Mouse (Mus musculus): ENCODE data around the gene Pfn3. TPM values are rescaled to one million over a fixed set of nuclear protein-coding genes. Genes with fewer than 3 reads are reported as not detected.
"Not testable (repeated sequence)": the region's sequence is repeated elsewhere in the genome, so short reads cannot be mapped to it uniquely, and the experiment has no call there.

Pfn3 gene
- polyA plus RNA-seq, 1 experiment from 2014 or later: not detected

GRCm38 (mm10) chr13:55443799-55444285 is 28.8 kb upstream of the Pfn3 start:
- H3K27ac ChIP-seq (ENCODE audit: low read depth, low read length): peak overlapping the region; percentile 96
- peak overlapping the region; percentile 75 for H3K4me2 ChIP-seq
- H3K27me3 ChIP-seq (ENCODE audit: control insufficient read depth, insufficient read depth, low read length): no peaks in the 10 kb centered on the region
- WGBS (ENCODE audit: insufficient replicate concordance): 41% methylated on average over 9 of the region's 9 CpGs
- H3K9me3 ChIP-seq (replicated peaks; ENCODE audit: control insufficient read depth, low read length): no peaks in the 10 kb centered on the region
- peaks cover 16% of the 10 kb centered on the region for H3K4me1 ChIP-seq (ENCODE audit: control insufficient read depth, insufficient read depth, low read length)
- peak overlapping the region; percentile 89 for H3K4me3 ChIP-seq (ENCODE audit: low read depth, low read length)
- peak overlapping the region; percentile 76 for H3K9ac ChIP-seq (ENCODE audit: low read depth, low read length)
- ATAC-seq (replicated peaks; ENCODE audit: insufficient number of reproducible peaks, low FRiP score, low TSS enrichment): no peak
- H3K36me3 ChIP-seq (ENCODE audit: control insufficient read depth, insufficient read depth, low read length): no peaks in the 10 kb centered on the region

DNA sequence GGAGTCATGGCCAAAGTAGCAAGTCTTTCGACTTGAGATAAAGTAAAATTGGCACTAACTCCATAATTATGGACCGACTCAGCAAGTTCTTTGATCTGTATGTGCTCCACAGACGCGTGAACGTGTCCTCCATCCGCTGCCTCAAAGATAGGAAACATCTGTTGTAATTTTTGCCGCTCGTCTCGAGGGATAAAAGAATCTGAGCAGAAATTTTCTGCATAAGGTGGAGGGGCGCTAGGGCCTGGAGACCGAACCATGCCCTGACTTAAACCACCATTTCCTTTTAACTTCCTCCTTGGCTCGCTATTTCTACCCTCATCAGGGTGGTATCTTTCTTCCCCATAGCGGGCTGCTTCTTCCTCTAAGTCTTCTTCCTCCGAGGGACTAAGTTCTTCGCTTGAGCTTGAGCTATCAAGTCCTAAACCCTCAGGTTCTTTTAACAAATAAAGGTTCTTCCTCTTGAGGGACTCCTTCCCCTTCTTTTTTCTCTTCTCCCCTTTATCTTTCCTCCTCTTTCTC is 22.1 kb upstream of the Pfn3 start:
- H3K27ac ChIP-seq (ENCODE audit: low read depth, low read length); H3K27me3 ChIP-seq (ENCODE audit: control insufficient read depth, insufficient read depth, low read length); H3K36me3 ChIP-seq (ENCODE audit: control insufficient read depth, insufficient read depth, low read length); ATAC-seq (replicated peaks; ENCODE audit: insufficient number of reproducible peaks, low FRiP score, low TSS enrichment); H3K4me1 ChIP-seq (ENCODE audit: control insufficient read depth, insufficient read depth, low read length); H3K9ac ChIP-seq (ENCODE audit: low read depth, low read length); H3K4me2 ChIP-seq; H3K9me3 ChIP-seq (replicated peaks; ENCODE audit: control insufficient read depth, low read length); H3K4me3 ChIP-seq (ENCODE audit: low read depth, low read length): not testable (repeated sequence)
- WGBS (ENCODE audit: insufficient replicate concordance): 83% methylated on average over 14 of the region's 15 CpGs

DNA sequence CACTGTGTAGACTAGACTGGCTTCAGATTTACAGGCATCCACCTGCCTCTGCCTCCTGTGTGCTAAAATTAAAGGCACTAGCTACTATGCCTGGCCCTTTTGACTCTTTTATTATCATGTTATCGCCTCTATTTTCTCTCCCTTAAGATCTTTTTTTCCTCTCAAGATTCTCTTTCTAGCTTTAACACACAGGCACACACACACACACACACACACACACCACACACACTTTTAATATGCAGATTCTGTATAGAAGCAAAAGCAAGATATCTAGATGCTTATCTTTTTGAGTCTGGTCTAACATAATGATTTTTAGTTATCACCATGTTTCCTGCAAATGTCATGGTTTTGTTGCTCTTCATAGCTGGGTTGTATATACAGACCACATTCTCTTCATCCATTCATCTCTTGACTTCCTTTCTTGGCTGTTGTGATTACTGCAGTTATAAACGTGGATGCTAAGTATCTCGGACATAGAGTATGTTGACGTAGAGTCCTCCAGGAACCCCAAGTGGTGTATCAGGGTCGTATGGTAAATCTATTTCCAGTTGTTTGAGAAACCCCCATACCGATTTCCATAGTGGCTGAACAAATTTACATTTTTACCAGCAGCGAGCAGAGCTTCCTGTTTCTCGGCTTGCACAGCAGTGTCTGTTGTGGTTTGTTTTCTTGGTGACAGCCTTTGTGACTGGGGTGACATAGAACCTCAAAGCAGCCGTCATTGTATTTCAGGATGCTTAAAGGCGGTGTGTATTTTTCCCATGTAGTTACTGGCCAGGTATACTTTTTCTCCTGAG is 17.1 kb upstream of the Pfn3 start:
- Histone ChIP-seq H3K4me3 (ENCODE audit: low read depth, low read length) (no peak overlapping the region), H3K4me1 (ENCODE audit: control insufficient read depth, insufficient read depth, low read length) (no peaks in the 10 kb centered on the region), H3K27ac (ENCODE audit: low read depth, low read length) (no peak overlapping the region), H3K27me3 (ENCODE audit: control insufficient read depth, insufficient read depth, low read length) (no peaks in the 10 kb centered on the region), H3K9me3 (replicated peaks; ENCODE audit: control insufficient read depth, low read length) (no peaks in the 10 kb centered on the region; the same call in 1 of the 2 replicates), H3K9ac (ENCODE audit: low read depth, low read length) (no peak overlapping the region), H3K4me2 (no peak overlapping the region), H3K36me3 (ENCODE audit: control insufficient read depth, insufficient read depth, low read length) (no peaks in the 10 kb centered on the region)
- WGBS (ENCODE audit: insufficient replicate concordance): 70% methylated on average over 10 of the region's 10 CpGs
- ATAC-seq (replicated peaks; ENCODE audit: insufficient number of reproducible peaks, low FRiP score, low TSS enrichment): no peak

GRCm38 (mm10) chr13:55430566-55430965 is 15.5 kb upstream of the Pfn3 start:
- ATAC-seq (replicated peaks; ENCODE audit: insufficient number of reproducible peaks, low FRiP score, low TSS enrichment): no peak
- Histone ChIP-seq H3K4me2 (no peak overlapping the region), H3K9me3 (replicated peaks; ENCODE audit: control insufficient read depth, low read length) (no peaks in the 10 kb centered on the region; the same call in 1 of the 2 replicates), H3K36me3 (ENCODE audit: control insufficient read depth, insufficient read depth, low read length) (no peaks in the 10 kb centered on the region), H3K4me1 (ENCODE audit: control insufficient read depth, insufficient read depth, low read length) (no peaks in the 10 kb centered on the region), H3K27me3 (ENCODE audit: control insufficient read depth, insufficient read depth, low read length) (no peaks in the 10 kb centered on the region), H3K27ac (ENCODE audit: low read depth, low read length) (no peak overlapping the region), H3K9ac (ENCODE audit: low read depth, low read length) (no peak overlapping the region), H3K4me3 (ENCODE audit: low read depth, low read length) (no peak overlapping the region)
- 80% methylated on average over 2 of the region's 2 CpGs for WGBS (ENCODE audit: insufficient replicate concordance)

DNA sequence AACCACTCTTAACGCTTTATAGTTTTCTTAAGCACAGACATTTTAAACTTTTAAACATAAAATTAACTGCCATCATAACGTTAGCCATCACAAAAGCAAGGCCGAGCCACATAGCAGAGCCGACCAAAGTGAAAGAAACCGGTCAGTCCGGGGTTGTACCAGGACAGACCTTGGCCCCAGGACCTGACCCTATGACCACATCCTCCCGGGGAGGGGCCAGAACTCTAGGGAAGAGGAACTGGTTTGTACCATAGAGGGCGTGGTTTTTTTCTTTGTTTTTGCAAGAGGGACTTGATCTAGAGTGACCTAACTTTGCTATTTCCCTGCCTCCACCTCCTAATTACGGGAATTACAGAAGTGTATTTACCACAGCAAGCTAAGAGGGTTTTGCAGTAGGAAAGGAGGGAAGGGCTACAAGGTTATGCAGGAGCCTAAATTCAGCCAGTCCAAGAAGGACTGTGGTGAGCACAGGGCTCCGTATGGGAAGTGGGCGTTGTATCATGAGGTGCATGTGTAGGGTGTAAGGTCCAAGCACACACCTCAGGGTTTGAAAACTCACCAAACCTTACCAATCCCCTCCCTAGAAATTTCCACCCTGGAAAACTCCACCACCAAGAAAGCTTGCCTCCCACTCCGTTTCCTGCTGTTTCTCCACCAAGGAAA is 14.3 kb upstream of the Pfn3 start:
- H3K27me3 ChIP-seq (ENCODE audit: control insufficient read depth, insufficient read depth, low read length): no peaks in the 10 kb centered on the region
- no peak for ATAC-seq (replicated peaks; ENCODE audit: insufficient number of reproducible peaks, low FRiP score, low TSS enrichment)
- WGBS (ENCODE audit: insufficient replicate concordance): 60% methylated on average over 12 of the region's 12 CpGs

GRCm38 (mm10) chr13:55426613-55427012 is 11.6 kb upstream of the Pfn3 start, which contains the start of gene F12:
TSS of gene F12 (minus strand) at chr13:55426793.
- Histone ChIP-seq H3K27me3 (ENCODE audit: control insufficient read depth, insufficient read depth, low read length) (peaks cover 12% of the 10 kb centered on the region), H3K36me3 (ENCODE audit: control insufficient read depth, insufficient read depth, low read length) (no peaks in the 10 kb centered on the region), H3K4me1 (ENCODE audit: control insufficient read depth, insufficient read depth, low read length) (no peaks in the 10 kb centered on the region), H3K4me2 (no peak within 1 kb of the TSS), H3K9me3 (replicated peaks; ENCODE audit: control insufficient read depth, low read length) (no peaks in the 10 kb centered on the region), H3K9ac (ENCODE audit: low read depth, low read length) (no peak within 1 kb of the TSS), H3K27ac (ENCODE audit: low read depth, low read length) (no peak within 1 kb of the TSS), H3K4me3 (ENCODE audit: low read depth, low read length) (no peak within 1 kb of the TSS)
- 79% methylated on average over 10 of the region's 10 CpGs for WGBS (ENCODE audit: insufficient replicate concordance)
- ATAC-seq (replicated peaks; ENCODE audit: insufficient number of reproducible peaks, low FRiP score, low TSS enrichment): no peak

More for the DNA sequence above, 14.3 kb upstream of the Pfn3 start:
- H3K27ac ChIP-seq (ENCODE audit: low read depth, low read length): no peak overlapping the region
- no peaks in the 10 kb centered on the region for H3K36me3 ChIP-seq (ENCODE audit: control insufficient read depth, insufficient read depth, low read length)
- H3K4me2 ChIP-seq: no peak overlapping the region
- H3K4me1 ChIP-seq (ENCODE audit: control insufficient read depth, insufficient read depth, low read length): no peaks in the 10 kb centered on the region
- no peaks in the 10 kb centered on the region; the same call in 1 of the 2 replicates for H3K9me3 ChIP-seq (replicated peaks; ENCODE audit: control insufficient read depth, low read length)
- no peak overlapping the region for H3K4me3 ChIP-seq (ENCODE audit: low read depth, low read length)
- no peak overlapping the region for H3K9ac ChIP-seq (ENCODE audit: low read depth, low read length)

- Histone ChIP-seq H3K4me3 (ENCODE audit: low read depth, low read length) (peak overlapping the region; percentile 19; the same call in 1 of the 2 replicates), H3K4me1 (ENCODE audit: control insufficient read depth, insufficient read depth, low read length) (peaks cover 5% of the 10 kb centered on the region), H3K9ac (ENCODE audit: low read depth, low read length) (peak overlapping the region; percentile 39; the same call in 1 of the 2 replicates), H3K4me2 (peak overlapping the region; percentile 42), H3K9me3 (replicated peaks; ENCODE audit: control insufficient read depth, low read length) (no peaks in the 10 kb centered on the region), H3K27ac (ENCODE audit: low read depth, low read length) (no peak overlapping the region), H3K36me3 (ENCODE audit: control insufficient read depth, insufficient read depth, low read length) (no peaks in the 10 kb centered on the region), H3K27me3 (ENCODE audit: control insufficient read depth, insufficient read depth, low read length) (peaks cover 55% of the 10 kb centered on the region)
- WGBS (ENCODE audit: insufficient replicate concordance): 11% methylated on average over 35 of the region's 35 CpGs
- ATAC-seq (replicated peaks; ENCODE audit: insufficient number of reproducible peaks, low FRiP score, low TSS enrichment): no peak
These were observed 6.1 kb upstream of the Pfn3 start for GRCm38 (mm10) chr13:55420933-55421800.

All from heart, embryonic 11.5 days (tissue).